Mouse (Mus musculus) ovary, postnatal 10 days (tissue): ENCODE measurements around the gene Nlgn3.
A peak's percentile ranks its signal among the peaks of the same experiment; 100 is the strongest.

Source experiments
- DNase-seq: peaks from one replicate; pipeline ENCODE4 v3.0.0; 2022; ENCODE audit warnings: low spot score

The Nlgn3 gene

DNA sequence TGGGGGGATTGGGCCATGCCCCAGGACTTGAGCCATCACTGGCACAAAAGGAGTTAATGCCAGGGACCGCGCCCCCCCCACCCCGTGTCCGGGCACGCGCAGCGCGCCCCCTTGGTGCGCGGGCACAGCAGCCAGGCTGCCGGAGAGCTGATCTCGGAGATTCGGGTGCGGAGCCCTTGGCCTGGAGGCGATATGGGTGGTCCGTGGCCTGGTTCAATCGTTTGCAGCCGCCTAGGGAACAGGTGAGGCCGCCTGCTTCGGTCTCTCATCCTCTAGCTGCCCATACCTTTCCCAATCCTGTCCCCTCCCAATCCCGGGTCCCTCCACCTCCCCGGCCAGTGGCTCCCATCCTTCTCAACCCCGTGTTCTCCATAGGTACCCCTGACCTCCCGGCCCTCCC is at the start of gene Nlgn3:
TSS of gene Nlgn3 (plus strand) at position 114 of the 400 bp plus-strand sequence.
- no peak for DNase-seq

DNA sequence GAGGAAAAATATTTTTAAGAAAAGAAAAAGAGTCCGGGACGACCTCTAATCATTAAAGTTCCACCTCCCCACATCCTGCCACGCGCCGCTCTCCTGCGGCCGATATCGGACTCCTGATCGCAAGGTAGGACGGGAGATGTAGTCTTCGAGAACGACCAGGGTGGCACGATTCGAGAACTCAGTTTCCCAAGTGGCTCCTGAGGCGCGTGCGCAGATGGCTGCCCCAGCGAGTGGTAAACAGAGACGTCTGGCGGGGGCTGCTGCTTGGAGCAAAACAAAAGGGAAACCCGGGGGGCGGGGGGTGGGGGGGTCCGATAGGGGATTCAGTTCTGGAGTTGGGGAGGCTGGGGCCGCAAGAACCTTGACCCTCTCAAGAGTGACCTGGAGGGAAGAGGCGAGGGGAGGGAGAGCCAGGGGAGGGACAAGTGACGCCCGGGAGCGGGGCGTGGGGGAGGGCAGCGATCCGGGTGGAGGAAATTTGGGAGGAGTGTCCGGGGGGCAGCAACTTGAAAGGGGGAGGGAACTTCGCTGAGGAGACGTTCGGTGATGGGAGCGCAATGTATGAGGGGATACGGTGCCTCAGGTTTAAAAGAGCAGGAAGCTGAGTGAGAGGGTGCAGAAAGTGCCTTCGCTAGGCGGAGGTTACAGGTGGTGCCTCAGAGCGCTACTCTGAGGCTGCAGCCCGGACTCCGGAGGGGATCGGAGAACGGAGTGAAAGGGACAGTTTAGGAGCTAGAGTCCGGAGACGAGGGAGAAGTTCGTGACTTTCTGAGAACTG is 44.8 kb upstream of the Nlgn3 start, which contains the start of gene Foxo4:
TSS of gene Foxo4 (plus strand) at position 577 of the 778 bp plus-strand sequence.
- peak; percentile 35 for DNase-seq

DNA sequence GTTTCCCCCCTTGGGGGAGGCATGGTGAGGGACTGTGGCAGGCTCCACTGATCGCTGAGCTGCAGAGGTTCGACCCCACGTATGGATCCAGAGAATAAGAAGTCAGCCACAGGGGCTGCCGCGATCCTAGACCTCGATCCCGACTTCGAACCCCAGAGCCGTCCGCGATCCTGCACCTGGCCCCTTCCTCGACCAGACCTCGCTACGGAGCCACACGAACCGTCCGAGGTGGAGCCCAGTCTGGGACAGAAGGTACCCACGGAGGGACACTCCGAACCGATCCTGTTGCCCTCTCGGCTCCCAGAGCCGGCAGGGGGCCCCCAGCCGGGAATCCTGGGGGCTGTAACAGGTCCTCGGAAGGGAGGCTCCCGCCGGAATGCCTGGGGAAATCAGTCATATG is 44.2 kb upstream of the Nlgn3 start:
- no peak for DNase-seq

DNA sequence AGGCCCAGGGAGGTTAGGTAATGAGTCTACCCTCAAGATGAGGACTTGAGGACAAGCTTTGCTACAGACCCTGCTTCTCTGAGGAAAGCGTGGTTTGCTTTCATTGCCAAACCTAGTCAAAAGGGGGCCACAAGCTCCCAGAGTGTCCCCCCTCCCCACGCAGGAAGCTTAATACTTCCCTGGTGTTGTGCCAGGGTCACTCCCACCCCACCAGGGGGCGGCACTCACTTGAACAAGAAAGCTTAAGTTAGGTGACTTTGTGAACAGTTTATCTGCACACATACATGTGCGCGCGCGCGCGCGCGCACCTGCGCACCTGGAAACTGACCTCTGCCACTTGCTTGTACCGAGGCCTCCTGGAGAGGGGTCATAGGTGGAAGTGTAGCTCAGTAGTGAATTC is 42.4 kb upstream of the Nlgn3 start:
- no peak for DNase-seq

DNA sequence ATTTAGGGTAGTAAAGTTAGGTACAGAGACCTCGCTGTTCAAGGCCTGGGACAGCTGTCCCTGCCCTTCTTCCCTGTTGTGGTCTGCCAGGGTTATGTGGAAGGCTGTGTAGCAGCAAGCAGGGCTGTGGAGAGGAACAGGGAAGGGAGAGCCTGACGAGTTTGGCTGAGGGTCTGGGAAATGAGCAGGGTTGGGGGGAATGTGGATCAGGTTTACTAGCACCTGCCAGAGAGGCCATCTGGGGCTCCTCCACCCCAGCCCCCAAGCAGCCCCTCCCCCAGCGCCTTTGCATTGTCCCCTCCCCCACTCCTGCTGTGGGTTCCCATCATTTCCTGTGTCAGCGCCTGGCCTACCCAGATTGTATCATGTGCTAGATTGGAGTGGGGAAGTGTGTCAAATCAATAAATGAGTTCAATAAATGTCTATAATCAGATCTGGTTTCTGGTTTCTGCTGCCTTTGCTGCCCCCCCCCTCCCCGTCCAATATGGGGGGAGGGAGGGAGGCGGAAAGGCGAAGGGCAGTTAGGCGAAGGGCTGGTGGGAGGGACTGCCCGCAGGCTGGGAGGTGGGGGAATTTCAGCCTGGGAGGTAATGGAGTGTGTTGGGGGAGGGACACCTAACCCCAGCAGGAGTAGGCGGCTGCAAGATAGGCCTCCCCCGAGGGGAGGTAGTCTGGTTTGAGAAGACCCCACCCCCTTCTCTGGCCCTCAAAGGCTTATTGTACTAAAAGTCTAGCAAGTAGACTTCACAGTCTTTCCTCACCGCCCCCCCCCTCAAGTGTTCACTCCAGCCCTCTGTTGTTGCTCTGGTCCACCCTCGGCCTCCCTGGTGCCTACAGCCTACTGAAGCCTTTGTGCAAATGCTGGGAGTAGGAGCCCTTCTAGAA is 38.3 kb upstream of the Nlgn3 start:
- no peak for DNase-seq

DNA sequence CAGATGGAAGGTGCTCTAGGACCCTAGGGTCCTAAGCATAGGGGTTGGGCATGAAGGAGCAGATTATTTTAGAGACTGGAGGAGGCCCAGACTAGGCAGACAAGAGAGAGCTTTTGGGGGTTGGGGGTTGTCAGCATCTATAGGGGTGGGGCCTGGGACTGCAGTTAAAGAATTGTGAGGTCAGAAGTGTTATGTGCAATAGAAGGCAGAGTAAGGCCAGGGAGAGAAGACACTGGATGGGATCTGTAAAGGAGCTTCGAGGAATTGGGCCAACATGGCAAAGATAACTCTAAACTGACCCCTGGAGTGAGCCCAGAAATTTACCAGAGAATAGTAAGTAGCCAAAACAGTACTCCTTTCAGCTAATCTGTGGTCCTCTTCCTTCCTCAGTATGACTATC is 35.1 kb upstream of the Nlgn3 start, which contains the start of gene Gm614:
TSS of gene Gm614 (minus strand) at position 101 of the 400 bp plus-strand sequence.
- DNase-seq = no peak

DNA sequence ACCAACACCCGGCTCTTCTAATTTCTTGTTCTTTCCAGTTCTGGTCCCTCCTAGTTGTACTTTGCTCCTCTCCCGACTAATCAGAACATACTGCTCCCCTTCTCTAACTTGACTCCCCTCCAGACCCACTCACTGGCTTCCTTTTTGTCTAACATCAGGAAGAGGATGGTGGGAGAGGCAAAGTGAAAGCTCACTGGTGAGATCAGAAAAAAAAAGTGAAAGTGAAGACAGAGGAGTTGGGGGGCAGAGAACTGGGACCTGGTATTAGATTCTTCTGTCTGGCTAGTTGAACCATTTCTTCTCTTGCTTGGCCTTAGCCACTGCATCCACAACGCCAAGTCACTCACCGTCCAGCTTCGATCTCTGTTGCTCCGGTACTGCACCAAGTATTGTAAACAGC is 32.3 kb upstream of the Nlgn3 start:
- DNase-seq = no peak

DNA sequence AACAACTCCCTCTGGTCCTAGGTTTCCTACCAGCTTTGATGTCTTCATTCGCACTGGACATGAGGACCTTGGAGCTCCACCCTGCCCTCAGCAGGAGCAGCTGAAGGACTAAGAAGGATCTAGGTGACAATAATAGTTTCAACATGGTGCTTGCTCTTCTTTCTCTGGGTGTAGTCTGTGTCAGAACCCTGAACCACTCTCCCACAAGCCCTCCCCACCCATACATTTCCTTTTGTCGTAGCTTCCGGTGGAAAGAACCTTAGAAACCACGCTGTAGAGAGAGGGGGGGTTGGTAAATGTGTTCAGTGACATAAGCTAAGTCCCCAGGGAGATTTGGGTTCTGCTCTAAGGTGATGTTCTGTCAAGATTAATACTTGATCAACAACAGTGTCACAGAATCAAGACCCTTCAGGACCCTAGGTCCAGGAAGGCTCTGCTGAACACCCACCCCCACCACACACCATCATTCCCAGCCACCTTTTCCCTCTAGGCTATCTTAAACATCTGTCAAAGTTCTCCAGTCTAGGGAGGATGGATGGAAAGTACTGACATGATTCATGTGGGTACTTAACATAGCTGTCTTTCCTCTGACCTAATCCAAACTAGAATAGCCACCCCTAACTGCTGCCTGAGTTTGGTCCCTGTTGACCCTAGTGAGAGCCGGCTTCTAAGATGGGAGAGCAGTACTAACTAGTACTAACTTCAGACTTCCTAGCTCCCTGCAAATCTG is 30.8 kb upstream of the Nlgn3 start, which contains the start of gene Il2rg:
TSS of gene Il2rg (minus strand) at position 231 of the 730 bp plus-strand sequence.
- no peak for DNase-seq

DNA sequence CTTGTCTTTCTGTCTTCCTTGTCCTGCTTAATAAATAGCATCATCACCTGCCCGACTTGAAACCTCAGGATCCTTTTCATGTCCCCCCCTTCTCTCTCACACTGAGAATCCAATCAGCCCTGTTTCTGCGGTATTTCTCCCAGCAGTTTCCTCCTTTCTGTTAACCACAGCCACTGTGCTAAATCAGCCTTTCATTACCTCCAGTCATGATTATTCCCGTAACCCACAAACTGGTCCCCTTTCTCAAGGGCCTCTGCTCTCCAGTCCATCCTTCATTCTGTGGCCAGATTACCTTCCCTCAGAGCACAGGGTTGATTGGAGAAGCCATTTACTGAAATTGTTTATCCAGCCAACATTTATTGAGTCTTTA is 30.2 kb upstream of the Nlgn3 start, which contains the start of gene Gm20489:
TSS of gene Gm20489 (minus strand) at position 269 of the 370 bp plus-strand sequence.
- no peak for DNase-seq

DNA sequence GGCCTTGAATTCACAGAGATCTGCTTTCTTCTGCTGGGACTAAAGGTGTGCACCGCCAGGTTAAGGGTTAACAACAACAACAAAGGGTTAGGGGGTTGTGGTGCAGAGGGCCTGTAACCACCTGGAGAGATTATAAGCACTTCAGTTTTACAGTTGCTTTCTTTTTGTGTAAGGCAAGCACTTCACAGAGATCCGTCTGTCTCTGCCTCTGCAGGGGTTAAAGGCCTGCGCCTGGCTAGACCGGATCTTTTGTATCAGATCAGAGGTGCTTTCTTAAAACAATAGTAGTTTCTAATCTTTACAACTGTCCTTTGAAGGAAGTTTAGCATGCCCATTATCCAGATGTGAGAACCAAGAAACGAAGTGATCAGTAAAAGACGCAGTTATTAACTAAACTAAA is 25.6 kb upstream of the Nlgn3 start:
- no peak for DNase-seq

DNA sequence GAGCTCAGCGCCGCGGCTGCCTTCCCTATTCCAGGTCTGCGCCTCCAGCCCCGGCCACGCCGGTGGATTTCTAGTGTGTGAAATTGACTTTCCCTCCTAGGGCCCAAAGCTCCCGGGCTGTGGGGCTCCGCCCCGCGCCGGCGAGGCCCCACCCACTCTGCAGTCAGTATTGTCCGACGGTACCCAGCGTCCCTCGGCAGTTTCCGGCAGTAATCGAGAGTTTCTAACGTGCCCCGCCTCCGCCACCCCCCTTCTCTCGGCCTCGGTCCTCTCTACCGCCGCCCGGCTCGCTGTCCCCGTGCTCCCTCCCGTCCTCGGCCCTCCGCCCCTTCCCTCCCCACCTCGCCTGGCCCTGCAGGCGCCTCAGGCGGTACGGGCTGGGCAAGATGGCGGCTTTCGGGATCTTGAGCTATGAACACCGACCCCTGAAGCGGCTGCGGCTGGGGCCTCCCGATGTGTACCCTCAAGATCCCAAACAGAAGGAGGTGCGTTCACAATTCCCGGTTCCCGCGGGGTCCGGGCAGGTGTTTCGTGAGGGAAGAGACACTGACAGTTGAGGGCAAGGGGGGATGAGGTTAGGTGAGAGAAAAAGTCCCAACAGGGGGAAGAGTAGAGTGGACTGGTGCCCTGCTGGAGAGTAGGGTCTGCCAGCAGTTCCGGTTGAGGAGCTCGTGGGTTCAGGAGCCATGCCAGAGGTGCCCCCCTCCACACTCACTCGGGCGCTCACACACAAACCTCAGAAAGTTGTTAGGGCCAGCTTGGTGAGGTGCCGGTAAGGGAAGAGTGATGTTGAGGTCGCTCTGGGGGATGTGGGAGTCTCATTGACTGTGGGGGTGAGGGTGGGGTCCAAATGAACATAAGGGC is 24.9 kb upstream of the Nlgn3 start, which contains the start of gene Med12:
TSS of gene Med12 (plus strand) at position 156 of the 864 bp plus-strand sequence.
- peak; percentile 45 for DNase-seq

DNA sequence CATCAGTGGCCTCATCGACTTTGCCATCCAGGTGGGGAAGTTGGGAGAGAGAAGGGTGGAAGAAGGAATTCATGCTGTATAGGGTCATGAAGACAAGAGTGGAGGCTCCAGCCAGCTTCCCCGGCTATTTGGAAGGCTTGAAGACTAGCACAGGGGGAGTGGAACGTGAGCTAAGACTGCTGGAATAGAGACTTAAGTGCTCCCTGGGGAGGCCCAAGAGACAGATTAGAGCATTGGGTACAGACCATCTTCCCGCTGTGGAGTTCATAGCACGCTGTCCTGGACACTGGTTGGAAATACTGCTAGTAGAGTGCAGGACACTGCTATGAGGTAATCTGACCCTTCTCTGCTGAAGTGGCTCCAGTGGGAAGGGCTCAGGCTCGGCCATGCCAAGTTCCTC is 16.2 kb upstream of the Nlgn3 start:
- DNase-seq = no peak

DNA sequence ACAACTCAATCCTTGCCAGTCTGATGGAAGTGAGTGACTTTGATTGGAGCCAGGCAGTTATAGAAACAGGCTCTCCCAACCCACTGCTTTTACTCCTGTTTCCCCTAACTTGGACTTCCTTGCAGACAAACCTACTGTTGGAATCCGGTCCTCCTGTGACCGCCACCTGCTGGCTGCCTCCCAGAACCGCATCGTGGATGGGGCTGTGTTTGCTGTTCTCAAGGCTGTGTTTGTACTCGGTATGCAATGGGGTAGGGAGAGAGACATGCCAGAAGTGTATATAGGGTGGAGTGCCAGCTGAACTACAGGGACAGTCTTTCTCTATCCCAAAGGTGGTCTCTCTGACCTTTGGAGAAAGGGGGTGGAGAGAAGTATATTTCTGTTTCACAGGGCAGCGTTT is 13.4 kb upstream of the Nlgn3 start:
- DNase-seq = no peak

DNA sequence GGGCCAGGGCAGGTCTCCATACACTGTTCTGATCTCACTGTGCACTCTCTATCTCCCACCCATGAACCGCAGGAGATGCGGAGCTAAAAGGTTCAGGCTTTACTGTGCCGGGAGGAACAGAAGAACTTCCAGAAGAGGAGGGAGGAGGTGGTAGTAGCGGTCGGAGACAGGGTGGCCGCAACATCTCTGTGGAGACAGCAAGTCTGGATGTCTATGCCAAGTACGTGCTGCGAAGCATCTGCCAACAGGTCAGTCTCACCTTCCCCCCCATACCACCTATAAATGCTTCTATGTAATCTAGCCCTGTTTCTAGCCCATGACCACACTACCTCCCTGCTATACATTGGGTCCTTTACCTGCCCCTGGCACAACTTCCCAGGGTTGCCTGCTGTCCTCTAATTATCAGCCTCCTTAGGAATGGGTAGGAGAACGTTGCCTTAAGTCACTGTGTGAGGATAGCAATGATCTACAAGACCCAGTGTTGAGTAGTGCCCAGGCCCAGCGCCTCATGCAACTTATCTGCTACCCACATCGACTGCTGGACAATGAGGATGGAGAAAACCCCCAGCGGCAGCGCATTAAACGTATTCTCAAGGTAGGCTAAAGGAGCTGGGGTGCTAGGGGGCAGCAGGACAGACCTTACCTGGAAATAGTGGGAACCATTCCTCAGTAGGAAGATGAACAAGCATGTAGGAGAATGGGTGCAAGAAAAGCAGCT is 12.9 kb upstream of the Nlgn3 start:
- no peak for DNase-seq

DNA sequence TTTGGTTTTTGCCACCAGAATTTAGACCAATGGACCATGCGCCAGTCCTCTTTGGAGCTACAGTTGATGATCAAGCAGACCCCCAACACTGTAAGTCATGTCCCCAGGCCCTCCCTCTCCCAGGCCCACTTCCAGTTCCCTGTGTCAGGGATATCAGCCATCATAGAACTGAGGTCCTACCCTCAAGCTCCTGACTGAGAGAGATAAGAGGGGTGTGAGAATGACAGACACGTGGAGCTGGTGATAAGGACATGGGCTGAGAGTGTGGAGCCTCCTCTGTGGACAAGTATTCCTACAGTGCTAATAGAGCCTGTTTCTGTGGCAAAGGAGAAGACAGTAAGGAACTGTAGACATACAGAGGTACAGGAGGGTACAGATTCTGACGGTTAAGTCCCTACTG is 11.4 kb upstream of the Nlgn3 start:
- no peak for DNase-seq

DNA sequence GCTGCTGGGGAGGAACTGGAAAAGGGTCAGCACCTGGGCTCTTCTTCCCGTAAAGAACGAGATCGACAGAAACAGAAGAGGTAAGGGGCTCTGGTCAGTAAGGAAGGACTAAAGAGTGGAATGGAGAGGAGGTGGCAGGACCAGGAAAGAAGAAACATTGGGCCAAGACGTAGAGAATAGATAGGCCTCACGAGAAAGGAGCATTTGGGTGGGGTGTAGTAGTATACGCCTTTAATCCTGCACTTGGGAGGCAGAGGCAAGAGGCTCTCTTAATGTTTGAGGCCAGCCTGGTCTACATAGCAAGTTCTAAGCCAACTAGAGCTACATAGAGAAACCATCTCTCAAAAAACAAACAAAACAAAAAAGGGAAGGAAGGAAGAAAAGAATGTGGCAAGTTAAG is 10.5 kb upstream of the Nlgn3 start:
- no peak for DNase-seq

DNA sequence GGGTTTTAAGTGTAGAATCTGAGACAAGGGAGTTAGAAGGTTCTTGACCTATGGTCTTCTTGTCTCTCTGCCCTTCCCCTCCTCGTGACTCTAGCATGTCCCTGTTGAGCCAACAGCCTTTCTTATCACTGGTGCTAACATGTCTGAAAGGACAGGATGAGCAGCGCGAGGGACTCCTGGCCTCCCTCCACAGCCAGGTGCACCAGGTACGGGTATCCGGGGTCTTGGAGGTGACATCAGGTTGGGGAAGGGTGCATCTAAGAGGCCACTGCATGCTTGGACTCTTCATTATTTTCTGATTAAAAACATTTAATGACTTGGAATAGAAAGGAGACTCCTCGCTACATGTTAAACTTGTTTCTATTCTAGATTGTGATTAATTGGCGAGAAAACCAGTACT is 9.9 kb upstream of the Nlgn3 start:
- DNase-seq = no peak

DNA sequence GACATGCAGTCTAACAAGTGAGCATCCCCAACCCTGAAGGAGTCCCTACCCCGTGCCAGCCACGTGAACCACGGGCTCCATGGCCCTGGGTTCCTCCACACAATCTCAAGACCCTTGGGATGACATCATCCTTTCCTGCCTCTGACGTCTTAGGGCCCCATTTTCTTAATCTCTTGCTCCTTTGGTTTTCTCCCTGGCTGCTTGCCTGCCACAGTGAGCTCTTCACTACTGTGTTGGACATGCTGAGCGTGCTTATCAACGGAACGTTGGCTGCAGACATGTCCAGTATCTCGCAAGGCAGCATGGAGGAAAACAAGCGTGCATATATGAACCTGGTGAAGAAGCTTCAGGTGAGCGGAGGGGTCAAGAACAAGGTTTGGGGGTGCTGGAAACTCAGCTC is 8.9 kb upstream of the Nlgn3 start:
- no peak for DNase-seq

DNA sequence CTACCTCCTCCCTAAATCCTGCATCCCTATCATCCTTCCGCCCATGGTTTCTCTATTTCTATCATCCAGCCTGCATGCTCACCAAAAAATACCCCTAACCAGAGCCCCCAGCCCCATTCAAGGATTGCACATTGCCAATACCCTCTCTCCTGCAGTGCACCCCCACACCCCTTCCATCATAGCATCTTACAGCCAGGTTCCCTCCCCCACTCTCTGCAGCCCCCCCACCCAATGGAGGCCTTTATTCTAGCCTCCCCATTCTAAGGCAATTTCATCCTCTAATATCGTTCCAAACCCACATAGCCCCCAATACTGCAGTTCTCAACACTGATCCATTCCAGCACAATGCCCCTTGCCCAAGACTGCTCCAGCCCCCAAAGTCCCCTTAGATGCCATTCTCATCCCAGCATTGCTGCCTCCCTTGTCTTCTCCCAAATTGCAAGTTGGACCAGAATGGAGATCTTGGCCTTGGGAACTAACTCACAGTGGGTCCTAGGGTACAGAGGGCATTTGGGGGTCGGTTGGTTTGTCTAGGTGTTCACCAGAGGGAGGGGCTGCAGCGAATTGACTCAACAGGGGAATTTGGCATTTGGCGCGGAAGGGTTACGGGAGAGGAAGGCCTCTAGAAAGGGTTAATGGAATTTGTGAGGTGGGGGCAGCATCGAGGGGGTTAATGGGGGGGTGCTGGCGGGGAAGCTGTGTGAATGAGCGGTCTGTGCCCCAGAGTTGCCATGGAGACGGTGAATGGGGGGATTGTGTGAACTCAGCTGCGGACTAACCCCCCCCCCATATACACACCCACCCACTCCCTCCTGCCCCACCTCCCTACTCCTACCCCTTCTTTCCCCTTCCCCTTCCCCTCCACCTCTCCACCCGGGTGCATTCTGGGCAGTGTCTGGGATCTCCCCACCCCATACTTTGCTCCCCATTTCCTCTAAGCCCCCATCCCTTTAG is 782 bp downstream of the Nlgn3 start:
- DNase-seq = no peak
